ENCODE assay signal across 25 mouse cellular contexts in genomic region chr11:78207190-78207589, GRCm38 (mm10).
"Had no signal": no experiment of that assay in that cellular context is flagged by ENCODE, and none has a peak within 500 bp of the region (broad histone marks: within the 10 kb centered on the region; RNA-seq: fewer than 3 reads in every experiment).

No protein-coding gene starts in this region.

- H3K4me2 ChIP-seq: heart, embryonic 11.5 days; heart, embryonic 13.5 days; heart, embryonic 15.5 days; hindbrain, embryonic 12.5 days; hindbrain, embryonic 15.5 days; kidney, embryonic 15.5 days; limb, embryonic 13.5 days; limb, embryonic 15.5 days; liver, embryonic 12.5 days had no signal

- H3K9ac ChIP-seq: heart, embryonic 13.5 days; heart, embryonic 15.5 days; hindbrain, embryonic 12.5 days; hindbrain, embryonic 15.5 days; kidney, embryonic 15.5 days; limb, embryonic 13.5 days; limb, embryonic 15.5 days; liver, embryonic 12.5 days had no signal

- H3K4me1 ChIP-seq: heart, embryonic 13.5 days; heart, embryonic 15.5 days; hindbrain, embryonic 15.5 days; limb, embryonic 13.5 days; limb, embryonic 15.5 days; liver, embryonic 12.5 days had no signal

- H3K4me3 ChIP-seq: heart, adult 2 months; heart, embryonic 13.5 days; heart, embryonic 15.5 days; hindbrain, embryonic 12.5 days; hindbrain, embryonic 15.5 days; kidney, embryonic 15.5 days; limb, embryonic 13.5 days; limb, embryonic 15.5 days; liver, embryonic 12.5 days had no signal

- H3K9me3 ChIP-seq: heart, embryonic 13.5 days; heart, embryonic 15.5 days; hindbrain, embryonic 12.5 days; hindbrain, embryonic 15.5 days; kidney, embryonic 15.5 days; limb, embryonic 13.5 days; limb, embryonic 15.5 days; liver, embryonic 12.5 days had no signal

- H3K27me3 ChIP-seq: heart, embryonic 13.5 days; heart, embryonic 15.5 days; hindbrain, embryonic 12.5 days; hindbrain, embryonic 15.5 days; kidney, embryonic 15.5 days; limb, embryonic 13.5 days; limb, embryonic 15.5 days; liver, embryonic 12.5 days had no signal

- H3K27ac ChIP-seq: heart, adult 2 months; heart, embryonic 13.5 days; heart, embryonic 15.5 days; hindbrain, embryonic 12.5 days; hindbrain, postnatal 0 days; limb, embryonic 13.5 days; limb, embryonic 15.5 days; liver, embryonic 12.5 days had no signal

- DNase-seq: gastrocnemius, postnatal 14 days; gastrocnemius, postnatal 36 days; heart, adult 11 months; heart, adult 2 months; heart, postnatal 14 days; heart, postnatal 36 days; kidney, adult 11 months; kidney, adult 2 months; kidney, adult 9 months; kidney, postnatal 14 days; kidney, postnatal 36 days; layer of hippocampus, adult 9-11 months; layer of hippocampus, postnatal 36 days; left cerebral cortex, postnatal 4 days had no signal

- ATAC-seq: hindbrain, postnatal 0 days; intestine, embryonic 16.5 days; liver, embryonic 12.5 days had no signal
